Mouse (Mus musculus): ENCODE measurements around the gene Asb18. TPM values are rescaled to one million over a fixed set of nuclear protein-coding genes. Genes with fewer than 3 reads are reported as not detected.

Gene Asb18
- polyA plus RNA-seq, 1 experiment, result not detected

GRCm38 (mm10) chr1:89932021-89932423, 82.4 kb downstream of the Asb18 start:
- Histone ChIP-seq H3K4me3 (ENCODE audit: insufficient read depth, low read depth, low read length) (no peak overlapping the region), H3K4me1 (ENCODE audit: control insufficient read depth, insufficient read depth, low read length) (peaks cover 13% of the 10 kb centered on the region), H3K27ac (ENCODE audit: insufficient read depth, low read depth, low read length) (no peak overlapping the region)
- 7% methylated on average over 19 of the region's 19 CpGs for WGBS
- TF ChIP-seq POLR2A (IDR thresholded peaks at IDR 0.05; ENCODE audit: insufficient read depth, low read depth, low read length) (no peak), CTCF (IDR thresholded peaks at IDR 0.05; ENCODE audit: insufficient read depth, low read depth, low read length) (no peak)

- peak within 1 kb of the TSS; percentile 0; the same call in 1 of the 2 replicates for H3K4me3 ChIP-seq (ENCODE audit: insufficient read depth, low read depth, low read length)
- peaks cover 13% of the 10 kb centered on the region for H3K4me1 ChIP-seq (ENCODE audit: control insufficient read depth, insufficient read depth, low read length)
These were observed 83.3 kb downstream of the Asb18 start, which contains the start of gene Gbx2 for GRCm38 (mm10) chr1:89931120-89931519. TSS of gene Gbx2 (minus strand) at chr1:89931179.

GRCm38 (mm10) chr1:89930551-89930950, 83.9 kb downstream of the Asb18 start:
- TF ChIP-seq CTCF (IDR thresholded peaks at IDR 0.05; ENCODE audit: insufficient read depth, low read depth, low read length), result no peak
- no peak for TF ChIP-seq POLR2A (IDR thresholded peaks at IDR 0.05; ENCODE audit: insufficient read depth, low read depth, low read length)
- H3K4me1 ChIP-seq (ENCODE audit: control insufficient read depth, insufficient read depth, low read length), result peaks cover 13% of the 10 kb centered on the region
- no peak overlapping the region for H3K27ac ChIP-seq (ENCODE audit: insufficient read depth, low read depth, low read length)
- WGBS, result under 1% methylated on average over 45 of the region's 45 CpGs
- peak overlapping the region; percentile 0; the same call in 1 of the 2 replicates for H3K4me3 ChIP-seq (ENCODE audit: insufficient read depth, low read depth, low read length)

More at GRCm38 (mm10) chr1:89931120-89931519, 83.3 kb downstream of the Asb18 start, which contains the start of gene Gbx2:
- H3K27ac ChIP-seq (ENCODE audit: insufficient read depth, low read depth, low read length), result no peak within 1 kb of the TSS
- WGBS, result 2% methylated on average over 33 of the region's 33 CpGs
- TF ChIP-seq POLR2A (IDR thresholded peaks at IDR 0.05; ENCODE audit: insufficient read depth, low read depth, low read length) (no peak), CTCF (IDR thresholded peaks at IDR 0.05; ENCODE audit: insufficient read depth, low read depth, low read length) (no peak)

- TF ChIP-seq CTCF (IDR thresholded peaks at IDR 0.05; ENCODE audit: insufficient read depth, low read depth, low read length) (no peak), POLR2A (IDR thresholded peaks at IDR 0.05; ENCODE audit: insufficient read depth, low read depth, low read length) (no peak)
- H3K27ac ChIP-seq (ENCODE audit: insufficient read depth, low read depth, low read length), result no peak overlapping the region
- WGBS, result under 1% methylated on average over 55 of the region's 55 CpGs
- H3K4me3 ChIP-seq (ENCODE audit: insufficient read depth, low read depth, low read length), result no peak overlapping the region
- peaks cover 13% of the 10 kb centered on the region for H3K4me1 ChIP-seq (ENCODE audit: control insufficient read depth, insufficient read depth, low read length)
These were observed 84.6 kb downstream of the Asb18 start for GRCm38 (mm10) chr1:89929721-89930505.

- WGBS, result 8% methylated on average over 6 of the region's 6 CpGs
- TF ChIP-seq POLR2A (IDR thresholded peaks at IDR 0.05; ENCODE audit: insufficient read depth, low read depth, low read length) (no peak), CTCF (IDR thresholded peaks at IDR 0.05; ENCODE audit: insufficient read depth, low read depth, low read length) (no peak)
- peaks cover 13% of the 10 kb centered on the region for H3K4me1 ChIP-seq (ENCODE audit: control insufficient read depth, insufficient read depth, low read length)
- no peak overlapping the region for H3K27ac ChIP-seq (ENCODE audit: insufficient read depth, low read depth, low read length)
- H3K4me3 ChIP-seq (ENCODE audit: insufficient read depth, low read depth, low read length), result no peak overlapping the region
These were observed 85.3 kb downstream of the Asb18 start for GRCm38 (mm10) chr1:89929181-89929580.

GRCm38 (mm10) chr1:89928676-89929075, 85.8 kb downstream of the Asb18 start:
- H3K4me1 ChIP-seq (ENCODE audit: control insufficient read depth, insufficient read depth, low read length), result peaks cover 13% of the 10 kb centered on the region
- no peak overlapping the region for H3K4me3 ChIP-seq (ENCODE audit: insufficient read depth, low read depth, low read length)
- H3K27ac ChIP-seq (ENCODE audit: insufficient read depth, low read depth, low read length), result no peak overlapping the region
- WGBS, result 8% methylated on average over 25 of the region's 25 CpGs
- TF ChIP-seq CTCF (IDR thresholded peaks at IDR 0.05; ENCODE audit: insufficient read depth, low read depth, low read length), result no peak
- TF ChIP-seq POLR2A (IDR thresholded peaks at IDR 0.05; ENCODE audit: insufficient read depth, low read depth, low read length), result no peak

- Histone ChIP-seq H3K4me3 (ENCODE audit: insufficient read depth, low read depth, low read length) (no peak overlapping the region), H3K27ac (ENCODE audit: insufficient read depth, low read depth, low read length) (no peak overlapping the region), H3K4me1 (ENCODE audit: control insufficient read depth, insufficient read depth, low read length) (peaks cover 13% of the 10 kb centered on the region)
- 4% methylated on average over 36 of the region's 36 CpGs for WGBS
- TF ChIP-seq CTCF (IDR thresholded peaks at IDR 0.05; ENCODE audit: insufficient read depth, low read depth, low read length), result no peak
- TF ChIP-seq POLR2A (IDR thresholded peaks at IDR 0.05; ENCODE audit: insufficient read depth, low read depth, low read length), result no peak
These were observed 87.3 kb downstream of the Asb18 start for GRCm38 (mm10) chr1:89927061-89927661.

GRCm38 (mm10) chr1:89926583-89927060, 87.8 kb downstream of the Asb18 start:
- TF ChIP-seq CTCF (IDR thresholded peaks at IDR 0.05; ENCODE audit: insufficient read depth, low read depth, low read length) (no peak), POLR2A (IDR thresholded peaks at IDR 0.05; ENCODE audit: insufficient read depth, low read depth, low read length) (no peak)
- WGBS, result 9% methylated on average over 9 of the region's 9 CpGs
- H3K4me3 ChIP-seq (ENCODE audit: insufficient read depth, low read depth, low read length), result no peak overlapping the region

More at GRCm38 (mm10) chr1:89926583-89927060, 87.8 kb downstream of the Asb18 start:
- Histone ChIP-seq H3K4me1 (ENCODE audit: control insufficient read depth, insufficient read depth, low read length) (peaks cover 13% of the 10 kb centered on the region), H3K27ac (ENCODE audit: insufficient read depth, low read depth, low read length) (no peak overlapping the region)

All from olfactory bulb, adult 2 months (tissue).